Mouse (Mus musculus): ENCODE measurements around the gene Ace2.

The Ace2 gene

GRCm38 (mm10) chrX:164179746-164180145, 40.6 kb downstream of the Ace2 start:
- DNase-seq (ENCODE audit: low spot score) = peak; percentile 60

DNA sequence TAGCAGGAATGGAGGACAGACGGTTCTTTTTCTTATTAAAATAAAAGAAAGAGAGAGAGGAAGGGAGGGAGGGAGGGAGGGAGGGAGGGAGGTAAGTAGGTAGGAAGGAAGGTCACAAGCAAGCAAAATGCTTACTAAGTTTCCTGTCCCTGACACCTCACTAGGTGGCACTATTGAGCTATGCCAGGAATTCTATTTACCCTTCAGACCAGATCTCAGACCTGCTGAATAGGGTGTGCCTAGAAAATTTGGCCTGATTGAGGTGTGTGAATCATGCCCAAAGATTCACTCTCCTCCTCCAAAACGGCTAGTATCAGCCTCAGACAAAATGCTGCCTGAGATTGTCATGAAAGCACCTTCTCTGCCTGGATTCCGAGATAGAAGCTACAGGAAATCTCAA, 44.7 kb downstream of the Ace2 start:
- peak; percentile 78 for DNase-seq (ENCODE audit: low spot score)

DNA sequence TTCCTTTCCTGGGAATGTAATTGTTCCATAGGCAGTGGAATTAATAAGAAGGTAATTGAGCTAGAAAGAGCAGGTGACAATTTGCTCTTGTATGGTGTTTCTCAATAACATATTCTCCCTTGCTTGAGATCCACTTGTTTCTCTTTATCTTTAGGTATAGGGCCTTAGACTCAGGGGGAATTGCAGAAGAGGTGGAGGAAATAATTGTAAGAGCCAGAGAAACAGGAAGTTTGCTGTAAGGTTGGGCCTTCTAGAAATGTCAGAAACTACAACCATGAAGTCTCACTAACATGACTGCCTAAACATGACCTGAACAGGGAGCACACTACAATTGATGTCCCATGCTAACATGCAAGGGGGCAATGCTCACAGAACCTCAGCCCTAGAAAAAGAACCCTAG, 50.7 kb downstream of the Ace2 start:
- no peak for DNase-seq (ENCODE audit: low spot score)

- no peak for DNase-seq (ENCODE audit: low spot score)
Observed at GRCm38 (mm10) chrX:164197679-164198078, 58.5 kb downstream of the Ace2 start.

DNA sequence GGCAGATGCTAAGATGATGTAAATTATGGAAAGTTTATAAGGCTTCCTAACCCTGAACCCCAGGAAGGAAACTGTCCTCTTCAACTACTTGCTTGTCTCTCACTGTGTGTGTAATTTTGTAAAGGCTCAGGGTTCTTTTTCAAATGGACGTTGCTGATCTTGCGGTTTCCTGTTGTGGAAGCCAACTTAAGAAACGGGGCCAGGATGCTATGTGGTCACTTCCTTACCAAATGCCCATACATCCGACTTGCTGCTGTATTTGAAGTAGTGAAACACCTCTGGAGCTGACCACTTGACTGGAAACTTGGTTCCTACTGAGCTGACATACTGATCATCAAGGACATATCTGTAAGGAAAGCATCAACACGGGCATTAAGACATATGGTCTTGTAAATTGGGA, 61.4 kb downstream of the Ace2 start:
- no peak for DNase-seq (ENCODE audit: low spot score)

DNA sequence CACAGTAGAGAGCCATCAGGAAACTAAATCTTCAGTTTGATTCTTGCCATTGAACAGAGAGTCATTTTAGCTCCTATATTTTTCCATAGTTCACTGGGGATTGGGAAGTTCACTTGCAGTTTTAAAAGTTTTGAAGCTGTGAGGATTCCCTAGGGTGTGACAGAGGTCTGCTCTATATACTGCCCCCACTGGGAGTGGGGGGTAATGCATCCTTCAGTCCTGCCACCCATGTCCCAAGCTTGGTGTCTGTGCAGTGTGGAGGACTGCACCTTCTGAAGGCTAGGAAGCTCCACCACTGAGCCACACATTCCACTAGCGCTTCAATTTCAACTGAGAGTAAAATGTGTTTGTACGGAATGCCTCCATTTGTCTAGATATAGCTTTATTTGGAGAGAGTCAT, 82.9 kb downstream of the Ace2 start:
- DNase-seq (ENCODE audit: low spot score) = peak; percentile 5

DNA sequence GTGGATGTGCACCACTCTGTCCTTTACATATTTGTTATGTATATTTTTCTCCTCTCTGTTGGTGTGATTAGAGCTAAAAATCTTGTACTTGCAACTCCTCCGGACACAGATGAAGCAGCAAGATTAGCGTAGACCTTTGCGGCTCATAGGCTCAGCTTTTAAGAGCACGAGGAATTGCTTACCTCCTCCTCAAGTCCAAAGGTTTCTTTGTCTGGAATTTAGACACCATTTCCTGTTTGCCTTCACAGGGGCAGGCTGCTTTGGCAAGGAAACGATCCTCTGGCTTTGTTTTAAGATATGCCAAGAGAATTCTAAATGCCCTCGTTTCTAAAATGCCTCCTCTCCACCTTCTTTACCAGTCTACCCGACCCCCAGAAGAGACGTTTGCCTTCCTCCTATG, 94.2 kb downstream of the Ace2 start:
- DNase-seq (ENCODE audit: low spot score) = no peak
